Mouse (Mus musculus): Measurements from ENCODE around the gene Rcan1. TPM values are rescaled to one million over a fixed set of nuclear protein-coding genes. Genes with fewer than 3 reads are reported as not detected.

Rcan1 gene
- total RNA-seq, 2 experiments from 2014 or later, result 117 to 127 TPM

DNA sequence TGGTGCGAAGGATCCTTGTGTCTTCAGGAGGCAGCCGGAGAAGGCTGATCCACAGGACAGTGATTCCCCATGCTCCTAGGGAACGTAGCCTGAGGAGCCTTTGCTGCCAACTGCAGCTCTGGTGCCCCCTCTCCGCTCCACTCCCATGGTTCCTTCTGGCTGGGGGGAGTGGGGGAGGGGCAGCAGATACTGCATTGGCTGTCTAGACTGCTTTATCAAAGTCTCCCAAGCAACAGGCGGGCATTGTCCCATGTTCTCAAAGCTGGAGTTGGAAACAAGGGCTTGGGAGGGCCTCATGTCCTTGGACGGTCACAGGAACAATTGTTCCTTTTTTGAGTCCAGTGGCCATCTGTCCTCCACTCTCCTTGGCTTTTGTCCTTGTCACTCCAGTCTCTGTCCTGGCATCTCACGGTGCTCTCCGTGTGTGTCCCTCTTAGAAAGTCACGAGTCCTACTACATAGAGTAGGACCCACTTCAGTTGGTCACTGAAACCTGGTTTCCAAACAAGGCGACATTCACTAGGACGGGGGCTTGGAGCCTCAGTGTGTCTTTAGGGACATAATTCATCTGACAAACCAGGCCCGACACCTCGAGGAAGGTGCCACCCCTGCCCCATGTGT is 124.3 kb downstream of the Rcan1 start:
- DNase-seq, result peak; percentile 92

- DNase-seq, result peak; percentile 81
Measured at GRCm38 (mm10) chr16:92345177-92345576, 125.5 kb downstream of the Rcan1 start.

Other genes starting within 250 kb of the Rcan1 start
- gene Kcne2, start 178.5 kb downstream of the Rcan1 start, total RNA-seq (2021), result under 1 TPM; 0.25 to 0.43 TPM
- 10 to 100 TPM; 43.6 to 44.9 TPM for gene Smim11, start 169.6 kb downstream of the Rcan1 start, total RNA-seq (2021)
- gene Fam243, start 149.4 kb downstream of the Rcan1 start, total RNA-seq (2021), result 1 to 10 TPM in 1 of 2 experiments, under 1 TPM in 1; 0.68 to 1.0 TPM
- gene Kcne1, start 111.4 kb downstream of the Rcan1 start, total RNA-seq (2021), result 100 to 1,000 TPM; 317 to 359 TPM
- 1 to 10 TPM; 1.0 to 1.8 TPM for gene Clic6, start 14.9 kb upstream of the Rcan1 start, total RNA-seq (2021)

Measured in heart, postnatal 4 days (tissue).